Mouse (Mus musculus) E14TG2a.4 (cell line): ENCODE measurements at regions not wholly inside any gene's neighbourhood (a gene's known extent, or its start where the extent isn't known, plus 50 kb on each side); places are given as distances from the start of the nearest gene placed in this dataset.

Source experiments
- CTCF ChIP-seq: conservative IDR thresholded peaks from 2 replicates; pipeline ENCODE4 v1.5.1; 2014; ENCODE audit warnings: low read length
- NANOG ChIP-seq: IDR thresholded peaks from 2 replicates; pipeline ENCODE4 v1.6.1; 2014; ENCODE audit warnings: borderline replicate concordance, low read length, mixed read lengths
- POU5F1 ChIP-seq: IDR thresholded peaks from 2 replicates; pipeline ENCODE4 v1.6.1; 2014; ENCODE audit warnings: low read length, borderline replicate concordance

DNA sequence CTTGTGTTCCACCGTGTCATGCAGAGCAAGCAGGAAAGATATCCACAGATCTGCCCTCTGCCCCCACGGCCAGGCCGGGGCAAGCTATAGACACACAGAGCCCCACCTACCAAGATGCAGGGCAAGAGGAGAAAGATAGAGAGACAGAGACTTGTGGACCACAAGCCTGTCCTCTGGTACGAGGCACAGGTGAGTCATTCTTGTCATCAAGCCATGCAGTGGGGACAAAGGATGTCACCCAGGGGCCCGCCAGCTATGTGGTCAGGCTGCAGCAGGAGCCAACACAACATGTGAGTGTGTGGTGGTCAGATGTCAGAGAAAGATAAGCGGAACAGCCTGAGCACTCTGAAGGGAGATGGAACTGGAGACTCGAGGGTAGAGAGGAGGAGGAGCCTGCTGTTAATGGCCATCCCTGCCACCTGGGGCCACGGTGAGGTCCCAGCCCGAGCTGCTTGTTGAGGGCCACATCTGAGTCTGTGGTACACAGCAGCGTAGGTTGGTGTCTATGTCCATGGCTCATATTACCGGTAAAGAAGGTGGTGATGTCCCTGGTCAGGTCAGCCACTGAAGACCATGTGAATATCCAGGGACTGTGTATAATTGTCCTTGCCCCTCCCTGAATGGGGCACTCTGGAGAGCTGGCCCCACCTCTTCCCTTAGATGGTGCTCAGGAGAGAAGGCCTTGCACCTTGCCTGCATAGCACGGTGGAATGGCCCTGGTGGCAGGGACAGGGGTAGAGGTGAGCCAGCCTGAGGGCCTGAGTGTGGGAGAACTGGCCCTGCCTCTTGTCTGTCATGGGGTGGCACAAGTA is 226.2 kb upstream of the Krr1 start:
- TF ChIP-seq CTCF (no peak), POU5F1 (no peak), NANOG (no peak)
